Mouse (Mus musculus) bone marrow macrophage, adult 2 months (primary cell): ENCODE data around the gene Thegl.
A peak's percentile ranks its signal among the peaks of the same experiment; 100 is the strongest.

Experiments
- CTCF ChIP-seq: IDR thresholded peaks from 2 replicates; pipeline ENCODE4 v1.5.1; 2012; ENCODE audit warnings: low read depth, mild to moderate bottlenecking, low read length, moderate library complexity
- POLR2A ChIP-seq: IDR thresholded peaks from 2 replicates; pipeline ENCODE4 v1.6.1; 2012; ENCODE audit warnings: mild to moderate bottlenecking, low read depth, low read length, borderline replicate concordance

DNA sequence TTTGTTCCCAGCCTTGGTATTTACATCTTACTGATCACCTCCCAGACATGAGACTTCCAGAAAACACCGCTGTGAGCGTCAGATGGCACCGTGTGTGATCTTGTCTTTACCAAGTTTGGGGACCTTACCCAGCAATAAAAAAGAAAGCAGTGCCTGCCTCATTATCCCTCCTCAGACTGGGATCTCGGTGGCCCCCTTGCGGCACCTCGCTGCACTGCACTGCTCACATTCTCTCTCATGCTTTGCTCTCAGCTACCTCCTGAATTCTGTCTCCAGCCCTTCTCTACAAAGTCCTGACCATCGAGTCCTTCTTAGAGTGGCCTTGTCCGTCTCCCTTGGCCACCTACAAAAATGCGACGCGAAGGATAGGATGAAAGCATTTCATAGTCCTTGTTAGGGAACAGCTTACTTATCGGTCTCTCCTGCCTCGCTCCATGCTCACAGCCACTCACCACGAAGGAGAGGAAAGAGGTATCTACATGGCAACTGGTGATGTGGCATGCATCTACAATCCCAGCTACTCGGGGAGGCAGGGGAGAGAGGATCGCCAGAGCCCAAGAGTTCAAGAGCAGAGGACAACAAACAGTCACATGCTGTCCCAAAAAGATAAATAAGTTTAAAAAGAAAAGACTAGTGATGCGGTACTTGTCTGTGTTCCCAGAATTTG is 45.7 kb downstream of the Thegl start:
- TF ChIP-seq POLR2A, result no peak
- TF ChIP-seq CTCF, result peak; percentile 72
